Mouse (Mus musculus): ENCODE data around the gene Tsku.

GRCm38 (mm10) chr7:98326051-98326450 is 35.1 kb downstream of the Tsku start:
- TF ChIP-seq CTCF (IDR thresholded peaks at IDR 0.05; ENCODE audit: low read depth, low read length): no peak
- TF ChIP-seq POLR2A (IDR thresholded peaks at IDR 0.05; ENCODE audit: insufficient read depth, low read length): no peak
- TF ChIP-seq EP300 (IDR thresholded peaks at IDR 0.05; ENCODE audit: insufficient read depth, low read depth, low read length): no peak

Measured in ES-Bruce4 (cell line).